Mouse (Mus musculus) liver, embryonic 15.5 days (tissue): ENCODE results near the gene Naaladl2. TPM values are rescaled to one million over a fixed set of nuclear protein-coding genes. Genes with fewer than 3 reads are reported as not detected.

Experiments
- ATAC-seq: fragments of 200-750 bp; cut with Nextera tagmentation; 2 replicates; pipeline ENCODE4 v1.8.0; 2017; ENCODE audit warnings: moderate number of reproducible peaks, mild to moderate bottlenecking, moderate library complexity; ENCODE audit not compliant: insufficient read depth
- H3K27ac ChIP-seq: fragments of 300-500 bp; sonication (generic); replicated peaks from 2 replicates; pipeline ENCODE4 v1.5.1; 2015; ENCODE audit warnings: mild to moderate bottlenecking, inconsistent platforms
- H3K27me3 ChIP-seq: fragments of 300-500 bp; sonication (generic); 2 replicates; pipeline ENCODE4 v1.6.1; 2015; ENCODE audit warnings: mild to moderate bottlenecking, inconsistent platforms
- H3K36me3 ChIP-seq: fragments of 300-500 bp; sonication (generic); replicated peaks from 2 replicates; pipeline ENCODE4 v1.6.1; 2015; ENCODE audit warnings: moderate library complexity, mild to moderate bottlenecking, inconsistent platforms
- H3K4me1 ChIP-seq: fragments of 300-500 bp; sonication (generic); replicated peaks from 2 replicates; pipeline ENCODE4 v1.6.1; 2015; ENCODE audit warnings: inconsistent platforms
- H3K4me2 ChIP-seq: fragments of 300-500 bp; sonication (generic); 2 replicates; pipeline ENCODE4 v1.6.1; 2015; ENCODE audit warnings: moderate library complexity, mild to moderate bottlenecking, inconsistent platforms
- H3K4me3 ChIP-seq: fragments of 300-500 bp; sonication (generic); replicated peaks from 2 replicates; pipeline ENCODE4 v1.5.1; 2015; ENCODE audit warnings: mild to moderate bottlenecking, inconsistent platforms
- H3K9ac ChIP-seq: fragments of 300-500 bp; sonication (generic); 2 replicates; pipeline ENCODE4 v1.6.1; 2015; ENCODE audit warnings: moderate library complexity, mild to moderate bottlenecking, inconsistent platforms
- H3K9me3 ChIP-seq: fragments of 300-500 bp; sonication (generic); replicated peaks from 2 replicates; pipeline ENCODE4 v1.6.1; 2016; ENCODE audit warnings: inconsistent platforms
- WGBS: fragments of 180-500 bp; shearing (Covaris S2); methylation state at CpG from one replicate; pipeline ENCODE4 v1.1.7; 2015; ENCODE audit warnings: mixed read lengths; ENCODE audit not compliant: insufficient replicate concordance; 5-methylcytosine and 5-hydroxymethylcytosine counted together
- polyA plus RNA-seq: library from polyadenylated mRNA; unstranded; fragments of >200 nt; fragmentation: Nextera tagmentation; extraction: Ambion mirVana; gene quantifications from 2 replicates; pipeline ENCODE4 v1.2.1, GENCODE M21; 2015

Naaladl2 gene
- polyA plus RNA-seq, 1 experiment from 2014 or later: 0.22 TPM

DNA sequence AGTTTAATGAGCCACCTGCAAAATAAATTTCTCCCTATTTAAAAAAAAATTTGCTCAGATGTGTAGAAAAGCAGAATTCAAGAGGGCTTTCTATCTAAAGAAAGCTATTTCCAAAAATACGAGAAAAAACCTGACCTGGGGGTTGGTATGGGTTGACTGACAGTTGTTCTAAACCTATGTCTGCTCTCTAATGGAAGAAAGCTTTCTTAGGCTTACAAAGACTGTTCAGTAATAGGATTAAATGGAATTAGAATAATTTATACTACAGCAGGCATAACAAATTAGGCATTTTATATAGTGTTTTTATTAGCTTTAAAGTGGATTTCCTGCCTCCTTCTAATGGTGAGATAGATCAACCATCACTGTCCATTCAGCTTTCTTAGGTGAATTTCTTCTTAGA is 1236.4 kb downstream of the Naaladl2 start:
- no peak for ATAC-seq
- Histone ChIP-seq H3K9ac (no peak overlapping the region), H3K27me3 (no peaks in the 10 kb centered on the region), H3K9me3 (no peaks in the 10 kb centered on the region), H3K4me2 (no peak overlapping the region), H3K4me3 (no peak overlapping the region), H3K36me3 (no peaks in the 10 kb centered on the region), H3K4me1 (no peaks in the 10 kb centered on the region), H3K27ac (no peak overlapping the region)
- WGBS: 41% methylated on average over 1 of the region's 1 CpGs

DNA sequence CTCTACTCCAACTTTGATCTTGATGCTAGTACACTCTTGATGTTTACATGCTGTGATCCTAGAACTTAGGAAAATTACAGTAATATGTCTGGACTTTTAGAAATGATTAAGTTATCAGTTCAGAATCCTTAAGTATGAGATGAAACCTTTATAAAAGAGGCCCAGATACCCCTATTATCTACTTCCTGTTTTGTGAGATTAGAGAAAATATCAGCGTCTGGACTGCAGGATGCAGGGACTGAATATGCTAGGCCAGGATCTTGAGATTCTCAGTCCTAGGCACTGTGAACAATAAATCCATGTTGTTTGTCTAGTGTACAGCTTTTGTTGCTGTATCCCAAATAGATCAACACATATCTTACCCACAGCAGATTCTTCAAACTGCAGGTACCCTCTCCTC is 1278.4 kb downstream of the Naaladl2 start:
- Histone ChIP-seq H3K4me3 (no peak overlapping the region), H3K4me2 (no peak overlapping the region), H3K9ac (no peak overlapping the region), H3K9me3 (no peaks in the 10 kb centered on the region), H3K27ac (no peak overlapping the region), H3K27me3 (no peaks in the 10 kb centered on the region), H3K36me3 (no peaks in the 10 kb centered on the region), H3K4me1 (no peaks in the 10 kb centered on the region)
- WGBS: 41% methylated on average over 1 of the region's 1 CpGs
- ATAC-seq: no peak

DNA sequence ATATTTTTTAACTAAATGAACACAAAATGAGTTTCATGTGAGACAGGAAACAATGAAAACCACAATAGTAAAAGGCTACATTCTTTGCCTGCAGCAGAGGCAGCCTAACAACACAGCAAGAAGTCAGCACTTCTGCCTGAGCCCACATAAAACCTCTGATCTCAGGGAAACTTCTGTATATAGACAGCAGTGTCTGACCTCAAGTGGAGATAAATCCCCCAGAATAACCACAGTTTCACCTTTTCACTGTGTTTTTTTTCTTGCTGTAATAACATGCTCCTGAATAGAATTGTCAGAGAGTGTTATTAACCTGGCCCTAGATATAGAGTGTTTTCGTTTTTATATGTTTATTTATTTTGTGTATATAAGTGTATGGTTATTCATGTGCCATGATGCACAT is 1286.8 kb downstream of the Naaladl2 start:
- Histone ChIP-seq H3K27ac (no peak overlapping the region), H3K9me3 (no peaks in the 10 kb centered on the region), H3K9ac (no peak overlapping the region), H3K4me3 (no peak overlapping the region), H3K27me3 (no peaks in the 10 kb centered on the region), H3K36me3 (no peaks in the 10 kb centered on the region), H3K4me2 (no peak overlapping the region), H3K4me1 (no peaks in the 10 kb centered on the region)
- ATAC-seq: no peak
- WGBS: 35% methylated on average over 1 of the region's 1 CpGs

DNA sequence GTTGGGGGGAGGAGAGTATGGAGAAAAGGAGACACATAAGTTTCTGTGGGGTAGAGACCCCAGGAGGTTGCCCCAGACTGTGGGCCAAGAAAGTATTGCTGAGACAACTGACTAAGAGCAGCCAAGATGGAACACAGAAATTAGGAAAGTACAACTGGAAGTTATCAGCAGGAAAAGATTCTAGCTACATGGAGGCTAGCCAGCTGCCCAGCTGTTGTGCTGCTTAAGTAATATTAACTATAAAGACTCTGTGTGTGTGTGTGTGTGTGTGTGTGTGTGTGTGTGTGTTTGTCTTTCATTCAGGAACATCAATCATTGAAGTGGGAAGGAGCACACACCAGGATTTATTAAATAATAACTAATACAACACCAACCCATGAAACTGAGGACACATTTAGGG is 1326.5 kb downstream of the Naaladl2 start:
- H3K36me3 ChIP-seq: no peaks in the 10 kb centered on the region
- no peak overlapping the region for H3K9ac ChIP-seq
- ATAC-seq: no peak
- H3K27ac ChIP-seq: no peak overlapping the region
- H3K27me3 ChIP-seq: no peaks in the 10 kb centered on the region
- no peaks in the 10 kb centered on the region for H3K4me1 ChIP-seq
- no peaks in the 10 kb centered on the region for H3K9me3 ChIP-seq
- no peak overlapping the region for H3K4me2 ChIP-seq
- no peak overlapping the region for H3K4me3 ChIP-seq

DNA sequence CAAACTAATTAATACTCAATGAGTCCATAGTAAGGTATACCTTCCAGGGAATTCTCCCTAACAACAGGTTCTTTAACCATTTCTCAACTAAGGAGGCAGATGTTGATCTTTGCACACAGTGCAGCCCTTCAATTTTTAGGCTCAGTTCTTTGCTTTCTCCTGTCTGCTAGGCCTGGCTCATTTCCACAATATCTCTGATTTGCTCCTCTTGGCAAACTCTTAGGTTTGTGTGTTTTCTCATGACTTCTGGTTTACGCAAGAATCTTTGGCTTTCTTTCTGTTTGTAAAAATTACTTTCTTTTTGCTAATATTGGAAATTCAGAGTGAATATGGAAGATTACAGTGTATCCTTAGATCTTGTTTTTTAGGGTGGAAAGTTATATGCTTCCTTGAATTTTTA is 1385.3 kb downstream of the Naaladl2 start:
- Histone ChIP-seq H3K4me2 (no peak overlapping the region), H3K4me3 (no peak overlapping the region), H3K9me3 (no peaks in the 10 kb centered on the region), H3K36me3 (no peaks in the 10 kb centered on the region), H3K27me3 (no peaks in the 10 kb centered on the region), H3K9ac (no peak overlapping the region), H3K4me1 (no peaks in the 10 kb centered on the region), H3K27ac (no peak overlapping the region)
- WGBS: 76% methylated on average over 1 of the region's 1 CpGs
- no peak for ATAC-seq
